Mouse (Mus musculus): ENCODE measurements around the gene Tmtc2. TPM values are rescaled to one million over a fixed set of nuclear protein-coding genes. Genes with fewer than 3 reads are reported as not detected.

Gene Tmtc2
- polyA plus RNA-seq, 1 experiment: 2.9 TPM

DNA sequence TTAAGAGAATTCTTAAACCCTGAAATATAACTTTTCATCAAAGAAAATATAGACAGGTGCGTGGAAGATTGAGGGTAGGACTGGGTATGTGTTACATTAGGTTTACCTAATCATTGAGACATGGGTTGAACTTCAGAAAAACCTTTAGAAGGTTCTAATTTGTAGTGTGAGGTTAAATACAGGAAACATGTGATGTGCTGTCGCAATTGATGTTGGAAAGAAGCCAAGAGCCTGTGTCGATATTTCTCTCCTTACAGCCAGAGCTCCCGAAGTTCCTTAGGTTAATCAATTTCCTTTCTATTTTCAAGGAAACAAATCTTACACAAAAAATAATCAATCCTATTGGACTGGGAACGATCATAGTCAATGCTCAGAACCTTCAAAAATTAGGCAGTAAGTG, 261.3 kb downstream of the Tmtc2 start:
- TF ChIP-seq POLR2A (IDR thresholded peaks at IDR 0.05; ENCODE audit: low read depth, low read length): no peak
- no peak for TF ChIP-seq CTCF (IDR thresholded peaks at IDR 0.05; ENCODE audit: extremely low read depth, insufficient read length, insufficient replicate concordance, low read depth, low read length)
- H3K27ac ChIP-seq (ENCODE audit: insufficient read depth, low read depth, low read length): no peak overlapping the region
- no peaks in the 10 kb centered on the region for H3K36me3 ChIP-seq (ENCODE audit: control insufficient read depth, insufficient read depth, low read length)
- no peak overlapping the region for H3K4me3 ChIP-seq (ENCODE audit: low read depth, low read length)
- H3K4me1 ChIP-seq (ENCODE audit: control insufficient read depth, insufficient read depth, insufficient read length, low read length): no peaks in the 10 kb centered on the region
- H3K27me3 ChIP-seq (ENCODE audit: control insufficient read depth, insufficient read depth, low read length): no peaks in the 10 kb centered on the region
- 39% methylated on average over 5 of the region's 5 CpGs for WGBS

DNA sequence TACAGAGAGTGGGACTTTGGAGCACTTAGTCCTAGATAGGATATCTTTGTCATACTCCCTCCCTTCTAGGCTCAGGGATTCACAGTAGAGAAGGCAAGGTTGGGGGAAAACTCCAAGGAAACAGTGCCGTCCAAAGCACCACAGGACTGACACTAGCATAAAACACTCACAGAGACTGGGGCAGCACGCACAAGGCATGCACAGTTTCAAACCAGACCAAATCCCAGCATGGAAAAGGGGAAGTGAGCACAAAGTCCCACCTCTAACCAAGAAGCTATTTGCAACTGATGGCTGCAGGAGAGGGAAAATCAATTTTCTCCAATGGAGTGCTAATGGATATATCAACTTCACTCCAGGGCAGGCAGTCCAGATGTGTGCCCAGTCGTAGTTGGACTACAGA, 276.7 kb downstream of the Tmtc2 start:
- H3K4me3 ChIP-seq (ENCODE audit: low read depth, low read length): no peak overlapping the region
- no peak for TF ChIP-seq CTCF (IDR thresholded peaks at IDR 0.05; ENCODE audit: extremely low read depth, insufficient read length, insufficient replicate concordance, low read depth, low read length)
- no peak for TF ChIP-seq POLR2A (IDR thresholded peaks at IDR 0.05; ENCODE audit: low read depth, low read length)
- no peak overlapping the region for H3K27ac ChIP-seq (ENCODE audit: insufficient read depth, low read depth, low read length)
- peaks cover 1% of the 10 kb centered on the region for H3K36me3 ChIP-seq (ENCODE audit: control insufficient read depth, insufficient read depth, low read length)
- WGBS: 85% methylated on average over 3 of the region's 3 CpGs
- no peaks in the 10 kb centered on the region for H3K27me3 ChIP-seq (ENCODE audit: control insufficient read depth, insufficient read depth, low read length)
- no peaks in the 10 kb centered on the region for H3K4me1 ChIP-seq (ENCODE audit: control insufficient read depth, insufficient read depth, insufficient read length, low read length)

DNA sequence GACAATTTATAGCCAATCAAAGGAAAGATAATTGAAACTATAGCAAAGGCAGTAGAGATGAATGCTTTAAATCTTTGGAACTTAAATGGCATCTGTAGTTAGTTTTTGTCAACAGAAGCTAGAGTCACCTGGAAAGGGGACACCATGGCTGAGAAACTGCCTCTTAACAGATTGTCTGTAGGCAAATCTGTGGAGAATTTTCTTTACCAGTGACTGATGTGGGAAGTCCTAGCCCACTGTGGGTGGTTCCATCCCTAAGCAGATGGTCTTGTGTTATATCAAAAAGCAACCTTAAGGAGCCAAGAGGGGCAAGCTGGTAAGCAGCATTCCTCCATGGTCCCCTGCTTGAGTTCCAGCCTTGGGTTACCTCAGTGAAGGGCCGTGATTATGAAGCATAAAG, 281.3 kb downstream of the Tmtc2 start:
- WGBS: 80% methylated on average over 1 of the region's 1 CpGs
- no peak overlapping the region for H3K27ac ChIP-seq (ENCODE audit: insufficient read depth, low read depth, low read length)
- no peaks in the 10 kb centered on the region for H3K36me3 ChIP-seq (ENCODE audit: control insufficient read depth, insufficient read depth, low read length)
- no peak overlapping the region for H3K4me3 ChIP-seq (ENCODE audit: low read depth, low read length)
- no peak for TF ChIP-seq CTCF (IDR thresholded peaks at IDR 0.05; ENCODE audit: extremely low read depth, insufficient read length, insufficient replicate concordance, low read depth, low read length)
- TF ChIP-seq POLR2A (IDR thresholded peaks at IDR 0.05; ENCODE audit: low read depth, low read length): no peak
- no peaks in the 10 kb centered on the region for H3K4me1 ChIP-seq (ENCODE audit: control insufficient read depth, insufficient read depth, insufficient read length, low read length)
- no peaks in the 10 kb centered on the region for H3K27me3 ChIP-seq (ENCODE audit: control insufficient read depth, insufficient read depth, low read length)

DNA sequence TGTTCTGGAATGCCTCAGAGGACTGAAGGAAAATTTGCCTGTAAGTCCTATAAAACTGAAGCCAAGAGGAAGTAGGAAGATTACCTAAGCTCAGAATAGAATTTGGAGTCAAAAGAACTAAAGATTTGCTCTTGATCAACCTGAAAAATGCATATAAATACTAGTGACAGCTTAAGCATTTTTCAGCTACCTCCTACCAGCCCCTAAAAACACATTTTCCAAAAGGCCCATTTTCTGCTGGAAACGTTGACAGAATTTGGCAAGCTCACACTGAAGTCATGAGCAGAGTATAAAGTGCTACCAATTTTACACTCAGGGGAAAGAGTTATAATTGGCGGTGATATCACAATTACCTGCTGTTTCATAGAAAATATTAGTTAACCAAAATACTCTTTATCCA, 285.8 kb downstream of the Tmtc2 start:
- no peak overlapping the region for H3K27ac ChIP-seq (ENCODE audit: insufficient read depth, low read depth, low read length)
- TF ChIP-seq CTCF (IDR thresholded peaks at IDR 0.05; ENCODE audit: extremely low read depth, insufficient read length, insufficient replicate concordance, low read depth, low read length): no peak
- TF ChIP-seq POLR2A (IDR thresholded peaks at IDR 0.05; ENCODE audit: low read depth, low read length): no peak
- H3K36me3 ChIP-seq (ENCODE audit: control insufficient read depth, insufficient read depth, low read length): no peaks in the 10 kb centered on the region
- H3K27me3 ChIP-seq (ENCODE audit: control insufficient read depth, insufficient read depth, low read length): no peaks in the 10 kb centered on the region
- 80% methylated on average over 2 of the region's 2 CpGs for WGBS
- no peak overlapping the region for H3K4me3 ChIP-seq (ENCODE audit: low read depth, low read length)
- H3K4me1 ChIP-seq (ENCODE audit: control insufficient read depth, insufficient read depth, insufficient read length, low read length): no peaks in the 10 kb centered on the region

DNA sequence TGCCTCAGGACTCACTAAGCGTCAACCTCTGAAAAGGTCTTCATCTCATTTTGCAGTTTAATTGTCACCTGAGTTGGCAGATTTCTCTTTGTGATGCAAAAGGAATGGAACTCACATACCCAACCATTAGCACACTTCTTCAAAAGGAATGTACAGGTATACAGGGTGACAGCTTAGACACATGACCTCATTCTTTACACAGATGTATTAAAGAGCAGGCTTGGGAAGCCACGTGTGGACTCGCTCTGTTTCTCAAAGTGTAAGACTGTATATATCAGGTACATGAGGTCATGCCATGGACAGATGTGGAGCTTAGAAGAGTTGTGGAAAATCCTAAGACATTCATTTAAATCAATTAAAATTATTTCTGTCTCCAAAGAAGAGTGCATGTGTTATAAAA, 286.7 kb downstream of the Tmtc2 start:
- 92% methylated on average over 3 of the region's 3 CpGs for WGBS
- no peak overlapping the region for H3K4me3 ChIP-seq (ENCODE audit: low read depth, low read length)
- no peaks in the 10 kb centered on the region for H3K4me1 ChIP-seq (ENCODE audit: control insufficient read depth, insufficient read depth, insufficient read length, low read length)
- no peaks in the 10 kb centered on the region for H3K36me3 ChIP-seq (ENCODE audit: control insufficient read depth, insufficient read depth, low read length)
- H3K27ac ChIP-seq (ENCODE audit: insufficient read depth, low read depth, low read length): no peak overlapping the region
- TF ChIP-seq CTCF (IDR thresholded peaks at IDR 0.05; ENCODE audit: extremely low read depth, insufficient read length, insufficient replicate concordance, low read depth, low read length) (no peak), POLR2A (IDR thresholded peaks at IDR 0.05; ENCODE audit: low read depth, low read length) (no peak)
- no peaks in the 10 kb centered on the region for H3K27me3 ChIP-seq (ENCODE audit: control insufficient read depth, insufficient read depth, low read length)

DNA sequence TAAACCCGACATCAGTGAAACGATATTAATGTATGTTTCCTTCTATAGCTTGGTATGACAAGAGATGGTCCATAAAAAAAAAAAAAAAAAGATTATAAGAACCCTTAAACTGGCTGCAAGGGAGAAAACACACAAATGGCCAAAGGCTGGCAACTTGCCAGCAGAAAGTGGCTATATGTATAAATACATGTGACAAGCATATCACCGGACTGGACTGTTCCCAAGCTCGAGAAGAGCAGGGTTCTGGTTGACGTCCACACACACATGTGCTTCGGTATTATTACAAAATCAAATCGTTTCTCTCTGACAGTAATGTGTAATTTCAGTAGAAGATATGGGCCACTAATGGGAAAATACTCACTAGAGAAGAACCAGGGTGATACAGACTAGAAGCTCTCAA, 287.2 kb downstream of the Tmtc2 start:
- no peaks in the 10 kb centered on the region for H3K4me1 ChIP-seq (ENCODE audit: control insufficient read depth, insufficient read depth, insufficient read length, low read length)
- no peak for TF ChIP-seq CTCF (IDR thresholded peaks at IDR 0.05; ENCODE audit: extremely low read depth, insufficient read length, insufficient replicate concordance, low read depth, low read length)
- TF ChIP-seq POLR2A (IDR thresholded peaks at IDR 0.05; ENCODE audit: low read depth, low read length): no peak
- H3K4me3 ChIP-seq (ENCODE audit: low read depth, low read length): no peak overlapping the region
- H3K27ac ChIP-seq (ENCODE audit: insufficient read depth, low read depth, low read length): no peak overlapping the region
- 77% methylated on average over 7 of the region's 7 CpGs for WGBS
- no peaks in the 10 kb centered on the region for H3K27me3 ChIP-seq (ENCODE audit: control insufficient read depth, insufficient read depth, low read length)
- H3K36me3 ChIP-seq (ENCODE audit: control insufficient read depth, insufficient read depth, low read length): no peaks in the 10 kb centered on the region

DNA sequence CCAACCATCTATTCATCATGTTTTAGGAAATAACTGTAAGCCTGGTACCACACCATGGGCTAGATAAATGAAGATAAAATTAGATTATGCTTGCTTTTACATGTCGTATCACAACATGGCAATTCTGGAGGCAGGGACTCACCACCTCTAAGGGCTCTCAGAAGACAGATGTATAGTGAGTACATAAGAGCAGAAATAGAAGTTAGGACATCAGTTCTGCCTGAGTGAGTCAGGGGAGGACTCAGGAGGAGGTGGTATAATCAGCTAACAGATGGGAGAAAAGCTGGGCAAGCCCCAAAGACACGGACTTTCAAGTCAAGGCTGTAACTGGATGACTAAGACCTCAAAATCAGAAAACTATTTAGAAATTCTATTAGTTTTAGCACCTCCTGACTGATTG, 288.0 kb downstream of the Tmtc2 start:
- Histone ChIP-seq H3K4me3 (ENCODE audit: low read depth, low read length) (no peak overlapping the region), H3K36me3 (ENCODE audit: control insufficient read depth, insufficient read depth, low read length) (no peaks in the 10 kb centered on the region), H3K27me3 (ENCODE audit: control insufficient read depth, insufficient read depth, low read length) (no peaks in the 10 kb centered on the region), H3K4me1 (ENCODE audit: control insufficient read depth, insufficient read depth, insufficient read length, low read length) (no peaks in the 10 kb centered on the region), H3K27ac (ENCODE audit: insufficient read depth, low read depth, low read length) (no peak overlapping the region)
- WGBS: 84% methylated on average over 2 of the region's 2 CpGs
- TF ChIP-seq POLR2A (IDR thresholded peaks at IDR 0.05; ENCODE audit: low read depth, low read length): no peak
- no peak for TF ChIP-seq CTCF (IDR thresholded peaks at IDR 0.05; ENCODE audit: extremely low read depth, insufficient read length, insufficient replicate concordance, low read depth, low read length)

DNA sequence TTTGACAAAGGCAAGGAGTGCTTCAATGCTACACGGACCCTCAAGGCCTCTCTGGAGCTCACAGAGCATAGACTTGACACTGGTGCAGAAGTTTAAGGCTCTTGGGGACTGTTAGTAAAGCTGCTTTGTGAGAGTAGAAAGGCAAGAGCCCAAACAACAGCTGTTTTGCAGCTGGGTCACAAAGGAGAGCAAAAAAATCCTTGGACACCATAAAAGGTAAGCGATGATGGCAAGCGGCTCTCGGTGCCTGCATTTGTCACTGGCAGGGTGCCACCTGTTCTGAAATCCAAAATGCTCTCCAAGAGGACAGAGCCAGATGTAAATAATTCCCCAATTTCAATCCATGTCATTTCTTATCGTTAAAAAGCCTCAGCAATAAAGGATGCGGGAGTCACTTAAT, 290.1 kb downstream of the Tmtc2 start:
- 69% methylated on average over 6 of the region's 6 CpGs for WGBS
- TF ChIP-seq CTCF (IDR thresholded peaks at IDR 0.05; ENCODE audit: extremely low read depth, insufficient read length, insufficient replicate concordance, low read depth, low read length) (no peak), POLR2A (IDR thresholded peaks at IDR 0.05; ENCODE audit: low read depth, low read length) (no peak)
- Histone ChIP-seq H3K4me1 (ENCODE audit: control insufficient read depth, insufficient read depth, insufficient read length, low read length) (no peaks in the 10 kb centered on the region), H3K27ac (ENCODE audit: insufficient read depth, low read depth, low read length) (no peak overlapping the region), H3K27me3 (ENCODE audit: control insufficient read depth, insufficient read depth, low read length) (no peaks in the 10 kb centered on the region), H3K36me3 (ENCODE audit: control insufficient read depth, insufficient read depth, low read length) (no peaks in the 10 kb centered on the region), H3K4me3 (ENCODE audit: low read depth, low read length) (no peak overlapping the region)

Data from small intestine, adult 2 months (tissue).